Mouse (Mus musculus) CH12.LX (cell line): ENCODE measurements at regions not wholly inside any gene's neighbourhood (a gene's known extent, or its start where the extent isn't known, plus 50 kb on each side); places are given as distances from the start of the nearest gene placed in this dataset.

ENCODE experiments used
- DNase-seq: peaks from one replicate; pipeline ENCODE4 v3.0.0-alpha.2; 2013; ENCODE audit errors: extremely low read depth
- H3K27ac ChIP-seq: 2 replicates; pipeline ENCODE4 v1.5.1; 2012; ENCODE audit warnings: low read depth, mild to moderate bottlenecking, control low read depth, moderate library complexity; ENCODE audit not compliant: insufficient read depth
- H3K27me3 ChIP-seq: replicated peaks from 2 replicates; pipeline ENCODE3; 2012; ENCODE audit warnings: inconsistent platforms
- H3K36me3 ChIP-seq, 2 experiments: replicated peaks in 1 of 2; 2 replicates each; pipeline versions ENCODE3 to v1.6.1; 2012; ENCODE audit warnings: inconsistent platforms in 1 of 2, low read length in 1 of 2, mild to moderate bottlenecking in 1 of 2, mixed read lengths in 1 of 2, moderate library complexity in 1 of 2; ENCODE audit not compliant: control insufficient read depth in 1 of 2, insufficient read depth in 1 of 2
- H3K4me1 ChIP-seq, 2 experiments: 2 replicates each; pipeline ENCODE4 v1.6.1; 2012; ENCODE audit warnings: inconsistent platforms in 1 of 2, moderate library complexity in 1 of 2; ENCODE audit not compliant: insufficient read depth in 2 of 2, control insufficient read depth in 1 of 2
- H3K4me2 ChIP-seq: 2 replicates; pipeline ENCODE4 v1.6.1; 2012; ENCODE audit warnings: low read depth, mild to moderate bottlenecking, control low read depth; ENCODE audit not compliant: poor library complexity, insufficient read depth, severe bottlenecking
- H3K4me3 ChIP-seq, 3 experiments: fragments of 150-350 bp in 1 of 3; sonication (generic) in 1 of 3; replicated peaks in 1 of 3; 2 replicates each; pipeline versions ENCODE3 to v1.5.1; 2011 to 2012; ENCODE audit warnings: low read depth in 2 of 3, low read length in 2 of 3, mild to moderate bottlenecking in 2 of 3, moderate library complexity in 2 of 3, control low read depth in 1 of 3, improper control_type of control experiment in 1 of 3, inconsistent platforms in 1 of 3, mixed read lengths in 1 of 3; ENCODE audit not compliant: poor library complexity in 1 of 3
- H3K79me2 ChIP-seq: replicated peaks from 2 replicates; pipeline ENCODE4 v1.6.1; 2012; ENCODE audit warnings: mild to moderate bottlenecking, moderate library complexity; ENCODE audit not compliant: control insufficient read depth, poor library complexity, insufficient read depth, severe bottlenecking; ENCODE audit errors: extremely low read depth
- H3K9ac ChIP-seq: 2 replicates; pipeline ENCODE4 v1.6.1; 2012; ENCODE audit warnings: low read depth, mild to moderate bottlenecking, control low read depth, moderate library complexity; ENCODE audit not compliant: insufficient read depth
- H3K9me3 ChIP-seq: replicated peaks from 2 replicates; pipeline ENCODE3; 2012; ENCODE audit warnings: low read length, inconsistent platforms, mixed read lengths
- BHLHE40 ChIP-seq: IDR thresholded peaks from 2 replicates; pipeline ENCODE4 v1.6.1; 2011; ENCODE audit warnings: mild to moderate bottlenecking, low read depth, low read length, improper control_type of control experiment
- ELF1 ChIP-seq: IDR thresholded peaks from 2 replicates; pipeline ENCODE4 v1.6.1; 2014; ENCODE audit warnings: low read depth, mild to moderate bottlenecking, inconsistent platforms, low read length, improper control_type of control experiment
- EP300 ChIP-seq: IDR thresholded peaks from 2 replicates; pipeline ENCODE4 v1.6.1; 2011; ENCODE audit warnings: low read length, improper control_type of control experiment
- IRF4 ChIP-seq: IDR thresholded peaks from 2 replicates; pipeline ENCODE4 v1.6.1; 2014; ENCODE audit warnings: low read depth, mild to moderate bottlenecking, inconsistent platforms, low read length, improper control_type of control experiment
- JUND ChIP-seq: conservative IDR thresholded peaks from 2 replicates; pipeline ENCODE4 v1.6.1; 2011; ENCODE audit warnings: low read depth, low read length, improper control_type of control experiment
- MAFK ChIP-seq: IDR thresholded peaks from 2 replicates; pipeline ENCODE4 v1.6.1; 2011; ENCODE audit warnings: low read length, improper control_type of control experiment; ENCODE audit not compliant: insufficient replicate concordance
- MEF2A ChIP-seq: IDR thresholded peaks from 2 replicates; pipeline ENCODE4 v1.6.1; 2014; ENCODE audit warnings: low read depth, mild to moderate bottlenecking, inconsistent platforms, low read length, improper control_type of control experiment, borderline replicate concordance
- MYC ChIP-seq: IDR thresholded peaks from 2 replicates; pipeline ENCODE4 v1.6.1; 2011; ENCODE audit warnings: low read depth, mild to moderate bottlenecking, improper control_type of control experiment, low read length
- NRF1 ChIP-seq: IDR thresholded peaks from 2 replicates; pipeline ENCODE4 v1.6.1; 2014; ENCODE audit warnings: low read depth, mild to moderate bottlenecking, inconsistent platforms, low read length, improper control_type of control experiment, moderate library complexity
- POLR2A ChIP-seq: IDR thresholded peaks from 2 replicates; pipeline ENCODE4 v1.6.1; 2011; ENCODE audit warnings: low read depth, mild to moderate bottlenecking, improper control_type of control experiment, low read length
- TBP ChIP-seq: conservative IDR thresholded peaks from 2 replicates; pipeline ENCODE4 v1.6.1; 2011; ENCODE audit warnings: low read depth, low read length, improper control_type of control experiment
- ZNF384 ChIP-seq: IDR thresholded peaks from 2 replicates; pipeline ENCODE4 v1.6.1; 2012; ENCODE audit warnings: low read depth, low read length, improper control_type of control experiment, inconsistent platforms
- dilution Hi-C: fragments of 300-500 bp; cut with MboI; formaldehyde crosslinking; loops from 2 replicates; pipeline ENCODE4 v1.14.3; 2020; ENCODE audit warnings: low sequenced_read_pairs; ENCODE audit not compliant: extremely low pct_unique_long_range_greater_than_20kb, extremely low pct_ligation_motif_present
- in situ Hi-C: fragments of 300-500 bp; cut with MboI; formaldehyde crosslinking; loops from 3 replicates; pipeline ENCODE4 v1.14.3; 2019; ENCODE audit warnings: low sequenced_read_pairs, low pct_ligation_motif_present, low pct_unique_long_range_greater_than_20kb, mixed read lengths

GRCm38 (mm10) chr3:7014345-7014973, 394.2 kb upstream of the 1700008P02Rik start:
- in situ Hi-C loops, result no loop called here

GRCm38 (mm10) chr3:7013516-7013915, 393.3 kb upstream of the 1700008P02Rik start:
- no peak overlapping the region for H3K9ac ChIP-seq
- TF ChIP-seq NRF1, result no peak
- TF ChIP-seq MYC, result 0 out of 2 replicates have a peak, but pooled peaks have one; percentile 12
- TF ChIP-seq, all 38 proteins: peak for 1
- in situ Hi-C loops, result no loop called here
- Histone ChIP-seq H3K27ac (no peak overlapping the region), H3K9me3 (no peaks in the 10 kb centered on the region), H3K27me3 (no peaks in the 10 kb centered on the region), H3K4me3 (no peak overlapping the region), H3K36me3 (no peaks in the 10 kb centered on the region), H3K79me2 (no peaks in the 10 kb centered on the region), H3K4me1 (peaks cover 2 to 29% of the 10 kb centered on the region in 2 experiments; a peak in 3 of 4 replicates), H3K4me2 (no peak overlapping the region)
- DNase-seq, result peak; percentile 62
- dilution Hi-C loops, result no loop called here

More at GRCm38 (mm10) chr3:7014345-7014973, 394.2 kb upstream of the 1700008P02Rik start:
- Histone ChIP-seq H3K9me3 (no peaks in the 10 kb centered on the region), H3K36me3 (no peaks in the 10 kb centered on the region), H3K27me3 (no peaks in the 10 kb centered on the region), H3K4me3 (no peak overlapping the region), H3K9ac (no peak overlapping the region), H3K27ac (no peak overlapping the region), H3K79me2 (no peaks in the 10 kb centered on the region), H3K4me2 (peak overlapping the region; percentile 67; the same call in 1 of the 2 replicates), H3K4me1 (peaks cover 2 to 29% of the 10 kb centered on the region in 2 experiments; a peak in 3 of 4 replicates)
- dilution Hi-C loops, result no loop called here
- TF ChIP-seq ELF1 (0 out of 2 replicates have a peak, but pooled peaks have one; percentile 16), EP300 (peak; percentile 90), ZNF384 (peak; percentile 97), TBP (0 out of 2 replicates have a peak, but pooled peaks have one; percentile 32), MAFK (0 out of 2 replicates have a peak, but pooled peaks have one; percentile 41), MYC (0 out of 2 replicates have a peak, but pooled peaks have one; percentile 47), NRF1 (no peak), MEF2A (peak; percentile 65), POLR2A (no peak), BHLHE40 (no peak), JUND (peak; percentile 38; the same call in 1 of the 2 replicates), IRF4 (peak; percentile 55; the same call in 1 of the 2 replicates)
- DNase-seq, result peak; percentile 86
